In genomic region chr16:22504851-22505250, GRCm38 (mm10) we compare ENCODE assay signal across 8 mouse cellular contexts.
DNase-seq lines count a peak whose midpoint lies in the region; ATAC-seq and TF ChIP-seq lines count a peak whose summit lies in the region.

No protein-coding gene starts in this region.

- peak overlapping the region; percentile 73 for H3K27ac ChIP-seq in heart, embryonic 12.5 days (ENCODE audit: poor library complexity, severe bottlenecking)

- ATAC-seq in heart, embryonic 12.5 days (ENCODE audit: insufficient number of reproducible peaks, low FRiP score) = peak; percentile 90

- 43% methylated on average over 8 of the region's 8 CpGs for WGBS in lung, adult 2 months
- WGBS in heart, embryonic 12.5 days = 12% methylated on average over 8 of the region's 8 CpGs

- H3K4me2 ChIP-seq in heart, embryonic 12.5 days = 0 out of 2 replicates have a peak overlapping the region, but pooled peaks have one; percentile 0

- H3K27me3 ChIP-seq in heart, embryonic 12.5 days (replicated peaks) = no peaks in the 10 kb centered on the region

- 0 out of 2 replicates have a peak, but pooled peaks cover 3% of the 10 kb centered on the region for H3K9me3 ChIP-seq in heart, embryonic 12.5 days (replicated peaks)

- DNase-seq in lung, adult 18-20 months = peak; percentile 20 to 47
- no peak for DNase-seq in lung, adult 2 months
- peak; percentile 31 to 34 for DNase-seq in cerebellum, postnatal 36 days
- peak; percentile 47 for DNase-seq in layer of hippocampus, adult 9-11 months
- peak; percentile 48 for DNase-seq in right cerebral cortex, postnatal 14 days
- DNase-seq in ovary, postnatal 36 days (ENCODE audit: low spot score) = no peak
- no peak for DNase-seq in frontal cortex, postnatal 36 days (ENCODE audit: low spot score in 2 of 2)

- no peak for TF ChIP-seq CTCF in lung, adult 2 months (IDR thresholded peaks at IDR 0.05; ENCODE audit: insufficient read depth, low read length)

- H3K36me3 ChIP-seq in heart, embryonic 12.5 days = no peaks in the 10 kb centered on the region

- H3K9ac ChIP-seq in heart, embryonic 12.5 days = no peak overlapping the region

- no peak for TF ChIP-seq POLR2A in lung, adult 2 months (IDR thresholded peaks at IDR 0.05; ENCODE audit: borderline replicate concordance, extremely low read depth, low read depth, low read length)

- H3K4me3 ChIP-seq in lung, adult 2 months (replicated peaks; ENCODE audit: extremely low read depth, low read depth, low read length) = no peak overlapping the region
- H3K4me3 ChIP-seq in heart, embryonic 12.5 days = no peak overlapping the region

- H3K4me1 ChIP-seq in lung, adult 2 months (ENCODE audit: control insufficient read depth, insufficient read depth, low read length) = peaks cover 5% of the 10 kb centered on the region
- H3K4me1 ChIP-seq in heart, embryonic 12.5 days (replicated peaks) = peaks cover 29% of the 10 kb centered on the region

Comparison
In these comparisons a context has a peak if more than half of its experiments do, and no peak if none do; other contexts are left out.
1. DNase-seq: peak in lung, adult 18-20 months (2 of 2), cerebellum, postnatal 36 days (2 of 2), layer of hippocampus, adult 9-11 months (single experiment) and right cerebral cortex, postnatal 14 days (single experiment); none in lung, adult 2 months (single experiment), ovary, postnatal 36 days (single experiment) and frontal cortex, postnatal 36 days (0 of 2).